Mouse (Mus musculus): ENCODE results near the gene Gm37240. TPM values are rescaled to one million over a fixed set of nuclear protein-coding genes. Genes with fewer than 3 reads are reported as not detected.
"Not testable (repeated sequence)": the region's sequence is repeated elsewhere in the genome, so short reads cannot be mapped to it uniquely, and the experiment has no call there.

Gm37240 gene
- total and polyA plus RNA-seq, 3 experiments, result not detected

DNA sequence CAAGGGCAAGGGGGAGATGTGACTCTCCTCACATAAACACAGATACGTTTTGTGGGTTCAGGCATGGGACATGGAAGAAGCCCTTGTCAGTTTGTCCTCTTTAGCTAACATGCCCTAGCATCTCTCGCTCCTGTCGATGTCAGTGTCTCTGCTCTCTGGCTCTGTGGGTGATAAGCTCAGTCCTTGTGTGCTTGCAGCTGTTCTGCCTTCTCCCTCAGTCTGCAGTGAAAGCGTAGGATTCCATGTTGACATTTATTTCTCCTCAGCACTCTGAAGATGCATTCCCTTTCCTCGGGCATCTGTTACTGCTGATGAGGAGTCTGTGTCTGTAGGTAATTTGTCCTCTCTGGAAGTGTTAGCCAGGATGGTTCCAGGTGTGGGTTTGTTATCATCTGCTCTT lies 304.1 kb downstream of the Gm37240 start:
- Histone ChIP-seq H3K9me3 (replicated peaks) (no peaks in the 10 kb centered on the region), H3K4me1 (ENCODE audit: insufficient read depth, low read depth, low read length) (peaks cover 46% of the 10 kb centered on the region), H3K4me3 (ENCODE audit: low read depth, low read length) (no peak overlapping the region), H3K36me3 (replicated peaks) (peaks cover 49% of the 10 kb centered on the region), H3K27me3 (ENCODE audit: insufficient read depth, low read length) (no peaks in the 10 kb centered on the region)
- TF ChIP-seq TAL1 (conservative IDR thresholded peaks at IDR 0.05; ENCODE audit: low read depth, low read length) (no peak), POLR2AphosphoS5 (IDR thresholded peaks at IDR 0.05; ENCODE audit: insufficient replicate concordance, low read depth, low read length) (no peak), GATA2 (IDR thresholded peaks at IDR 0.05; ENCODE audit: borderline replicate concordance, low read depth, low read length) (no peak), CTCF (IDR thresholded peaks at IDR 0.05; ENCODE audit: low read depth, low read length) (no peak), GATA1 (IDR thresholded peaks at IDR 0.05; ENCODE audit: borderline replicate concordance, low read length) (no peak)
- DNase-seq (ENCODE audit: low spot score) (no peak), ATAC-seq (ENCODE audit: extremely low read depth, insufficient number of reproducible peaks, low FRiP score, poor library complexity, severe bottlenecking) (no peak)

DNA sequence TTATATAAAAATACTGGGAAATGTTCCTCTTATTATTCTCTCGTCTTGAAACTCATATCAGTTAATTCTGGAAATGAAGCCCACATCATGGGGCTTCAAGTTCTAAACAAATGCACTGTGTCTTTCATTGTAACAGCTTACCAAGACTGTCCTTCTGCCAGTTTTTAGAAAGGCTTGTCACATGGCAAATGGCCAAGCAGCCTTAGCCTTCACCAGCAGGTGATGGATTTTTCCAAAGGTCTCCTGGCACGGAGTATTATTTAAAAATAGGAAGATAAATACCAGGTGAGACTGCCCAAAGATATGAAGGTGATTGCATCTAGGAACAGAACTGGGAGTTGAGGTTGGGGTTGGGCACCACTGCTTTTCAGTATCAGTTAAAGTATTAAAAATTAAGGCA lies 304.6 kb downstream of the Gm37240 start:
- ATAC-seq (ENCODE audit: extremely low read depth, insufficient number of reproducible peaks, low FRiP score, poor library complexity, severe bottlenecking), result no peak
- TF ChIP-seq GATA2 (IDR thresholded peaks at IDR 0.05; ENCODE audit: borderline replicate concordance, low read depth, low read length) (no peak), GATA1 (IDR thresholded peaks at IDR 0.05; ENCODE audit: borderline replicate concordance, low read length) (no peak), TAL1 (conservative IDR thresholded peaks at IDR 0.05; ENCODE audit: low read depth, low read length) (no peak), POLR2AphosphoS5 (IDR thresholded peaks at IDR 0.05; ENCODE audit: insufficient replicate concordance, low read depth, low read length) (no peak), CTCF (IDR thresholded peaks at IDR 0.05; ENCODE audit: low read depth, low read length) (no peak)
- Histone ChIP-seq H3K27me3 (ENCODE audit: insufficient read depth, low read length) (no peaks in the 10 kb centered on the region), H3K4me3 (ENCODE audit: low read depth, low read length) (no peak overlapping the region), H3K4me1 (ENCODE audit: insufficient read depth, low read depth, low read length) (peaks cover 46% of the 10 kb centered on the region), H3K36me3 (replicated peaks) (peaks cover 53% of the 10 kb centered on the region), H3K9me3 (replicated peaks) (no peaks in the 10 kb centered on the region)
- DNase-seq (ENCODE audit: low spot score), result no peak

DNA sequence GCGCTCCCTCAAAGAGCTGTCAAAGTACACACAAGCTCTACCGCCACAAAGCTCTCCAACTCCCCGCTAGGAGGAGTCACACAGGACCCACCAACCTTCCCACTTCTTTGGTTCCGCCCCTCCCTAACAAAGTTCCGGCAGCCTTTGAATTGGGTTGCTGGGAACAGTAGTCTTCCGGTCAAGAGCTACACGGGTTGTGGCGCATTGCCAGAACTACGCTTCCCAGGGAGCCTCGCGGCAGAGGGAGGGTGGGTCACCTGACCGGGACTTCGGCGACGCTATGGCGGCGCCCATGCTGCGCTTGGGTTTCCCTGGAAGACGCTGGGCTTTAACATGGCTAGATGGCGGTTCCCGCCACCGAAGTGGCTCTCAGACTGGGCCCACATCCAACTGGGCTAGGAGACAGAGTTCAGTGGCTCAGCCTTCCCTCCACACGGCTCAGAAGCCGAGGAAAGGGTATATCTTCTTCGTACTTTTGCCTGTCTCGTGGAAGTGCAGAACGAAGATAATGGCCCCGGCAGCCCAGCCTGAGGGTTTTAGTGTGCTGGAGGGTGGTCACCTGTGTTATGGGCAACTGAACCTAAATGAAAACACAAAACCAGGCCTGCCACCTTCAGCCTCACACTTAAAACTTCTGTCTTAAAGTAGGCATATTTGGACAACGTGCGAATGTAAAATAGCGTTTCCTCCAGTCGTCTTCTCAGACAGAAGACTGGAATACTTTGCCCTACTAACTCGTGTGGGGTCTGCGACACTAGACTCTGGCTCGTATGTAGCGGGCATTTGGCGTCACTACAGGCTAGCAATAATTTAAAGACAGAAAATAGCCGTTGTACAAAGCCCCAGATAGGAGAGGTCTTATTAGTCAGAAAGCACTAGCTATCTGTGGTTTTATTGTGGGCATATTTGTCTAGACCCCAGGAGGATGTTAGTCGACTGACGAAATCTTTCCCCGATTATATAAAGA lies 313.2 kb downstream of the Gm37240 start, which contains the start of gene Gatb:
Gene Gatb (plus strand): TSS at position 256 of the 967 bp plus-strand sequence.
- Histone ChIP-seq H3K9me3 (replicated peaks) (no peaks in the 10 kb centered on the region), H3K4me3 (ENCODE audit: low read depth, low read length) (peak within 1 kb of the TSS; percentile 75), H3K36me3 (replicated peaks) (peaks cover 11% of the 10 kb centered on the region), H3K4me1 (ENCODE audit: insufficient read depth, low read depth, low read length) (peaks cover 24% of the 10 kb centered on the region), H3K27me3 (ENCODE audit: insufficient read depth, low read length) (no peaks in the 10 kb centered on the region)
- ATAC-seq (ENCODE audit: extremely low read depth, insufficient number of reproducible peaks, low FRiP score, poor library complexity, severe bottlenecking) (peak; percentile 98), DNase-seq (ENCODE audit: low spot score) (peak; percentile 82)
- TF ChIP-seq TAL1 (conservative IDR thresholded peaks at IDR 0.05; ENCODE audit: low read depth, low read length) (no peak), GATA2 (IDR thresholded peaks at IDR 0.05; ENCODE audit: borderline replicate concordance, low read depth, low read length) (no peak), CTCF (IDR thresholded peaks at IDR 0.05; ENCODE audit: low read depth, low read length) (no peak), GATA1 (IDR thresholded peaks at IDR 0.05; ENCODE audit: borderline replicate concordance, low read length) (no peak), POLR2AphosphoS5 (IDR thresholded peaks at IDR 0.05; ENCODE audit: insufficient replicate concordance, low read depth, low read length) (no peak)

- DNase-seq (ENCODE audit: low spot score) (no peak), ATAC-seq (ENCODE audit: extremely low read depth, insufficient number of reproducible peaks, low FRiP score, poor library complexity, severe bottlenecking) (no peak)
- Histone ChIP-seq H3K36me3 (replicated peaks) (peaks cover 11% of the 10 kb centered on the region), H3K27me3 (ENCODE audit: insufficient read depth, low read length) (no peaks in the 10 kb centered on the region), H3K9me3 (replicated peaks) (no peaks in the 10 kb centered on the region), H3K4me3 (ENCODE audit: low read depth, low read length) (peak overlapping the region; percentile 75), H3K4me1 (ENCODE audit: insufficient read depth, low read depth, low read length) (peaks cover 24% of the 10 kb centered on the region)
- no peak for TF ChIP-seq TAL1 (conservative IDR thresholded peaks at IDR 0.05; ENCODE audit: low read depth, low read length)
- TF ChIP-seq CTCF (IDR thresholded peaks at IDR 0.05; ENCODE audit: low read depth, low read length), result no peak
Measured at GRCm38 (mm10) chr3:85573216-85573863, 314.0 kb downstream of the Gm37240 start.

- DNase-seq (ENCODE audit: low spot score), result not testable (repeated sequence)
- Histone ChIP-seq H3K4me1 (ENCODE audit: insufficient read depth, low read depth, low read length) (peaks cover 22% of the 10 kb centered on the region), H3K4me3 (ENCODE audit: low read depth, low read length) (peak overlapping the region; percentile 50; the same call in 1 of the 2 replicates)
Measured at GRCm38 (mm10) chr3:85572502-85572901, 314.8 kb downstream of the Gm37240 start.

GRCm38 (mm10) chr3:85571276-85571675 lies 316.0 kb downstream of the Gm37240 start:
- Histone ChIP-seq H3K4me3 (ENCODE audit: low read depth, low read length) (no peak overlapping the region), H3K27me3 (ENCODE audit: insufficient read depth, low read length) (no peaks in the 10 kb centered on the region), H3K9me3 (replicated peaks) (no peaks in the 10 kb centered on the region), H3K4me1 (ENCODE audit: insufficient read depth, low read depth, low read length) (peaks cover 19% of the 10 kb centered on the region), H3K36me3 (replicated peaks) (no peaks in the 10 kb centered on the region)
- TF ChIP-seq TAL1 (conservative IDR thresholded peaks at IDR 0.05; ENCODE audit: low read depth, low read length) (no peak), GATA1 (IDR thresholded peaks at IDR 0.05; ENCODE audit: borderline replicate concordance, low read length) (no peak), CTCF (IDR thresholded peaks at IDR 0.05; ENCODE audit: low read depth, low read length) (0 out of 2 replicates have a peak, but pooled peaks have one; percentile 26), GATA2 (IDR thresholded peaks at IDR 0.05; ENCODE audit: borderline replicate concordance, low read depth, low read length) (no peak), POLR2AphosphoS5 (IDR thresholded peaks at IDR 0.05; ENCODE audit: insufficient replicate concordance, low read depth, low read length) (no peak)
- ATAC-seq (ENCODE audit: extremely low read depth, insufficient number of reproducible peaks, low FRiP score, poor library complexity, severe bottlenecking), result no peak
- no peak for DNase-seq (ENCODE audit: low spot score)

More at GRCm38 (mm10) chr3:85572502-85572901, 314.8 kb downstream of the Gm37240 start:
- H3K9me3 ChIP-seq (replicated peaks); ATAC-seq (ENCODE audit: extremely low read depth, insufficient number of reproducible peaks, low FRiP score, poor library complexity, severe bottlenecking); H3K36me3 ChIP-seq (replicated peaks); H3K27me3 ChIP-seq (ENCODE audit: insufficient read depth, low read length): not testable (repeated sequence)
